Mouse (Mus musculus) heart, embryonic 16.5 days (tissue): Measurements from ENCODE around the gene Col27a1. TPM values are rescaled to one million over a fixed set of nuclear protein-coding genes. Genes with fewer than 3 reads are reported as not detected.
A peak's percentile ranks its signal among the peaks of the same experiment; 100 is the strongest.

Source experiments
- ATAC-seq: fragments of 200-750 bp; cut with Nextera tagmentation; replicated peaks from 2 replicates; pipeline ENCODE4 v1.8.0; 2017; ENCODE audit warnings: moderate number of reproducible peaks; ENCODE audit not compliant: insufficient read depth, low FRiP score; ENCODE audit errors: extremely low read depth
- H3K27ac ChIP-seq: fragments of 300-500 bp; sonication (generic); 2 replicates; pipeline ENCODE4 v1.5.1; 2014; ENCODE audit warnings: mild to moderate bottlenecking, low read length, control low read depth, moderate library complexity
- H3K27me3 ChIP-seq: fragments of 300-500 bp; sonication (generic); 2 replicates; pipeline ENCODE4 v1.6.1; 2014; ENCODE audit warnings: low read length, mixed read lengths; ENCODE audit not compliant: control insufficient read depth, insufficient read depth
- H3K36me3 ChIP-seq: fragments of 300-500 bp; sonication (generic); 2 replicates; pipeline ENCODE4 v1.6.1; 2014; ENCODE audit not compliant: control insufficient read depth, insufficient read depth
- H3K4me1 ChIP-seq: fragments of 300-500 bp; sonication (generic); 2 replicates; pipeline ENCODE4 v1.6.1; 2014; ENCODE audit warnings: low read length, mixed read lengths; ENCODE audit not compliant: control insufficient read depth, insufficient read depth
- H3K4me2 ChIP-seq: fragments of 300-500 bp; sonication (generic); 2 replicates; pipeline ENCODE4 v1.6.1; 2014; ENCODE audit warnings: low read depth, mild to moderate bottlenecking, control low read depth, low read length
- H3K4me3 ChIP-seq: fragments of 300-500 bp; sonication (generic); 2 replicates; pipeline ENCODE4 v1.5.1; 2014; ENCODE audit warnings: mild to moderate bottlenecking, control low read depth, low read length
- H3K9ac ChIP-seq: fragments of 300-500 bp; sonication (generic); 2 replicates; pipeline ENCODE4 v1.6.1; 2014; ENCODE audit warnings: low read length, control low read depth
- H3K9me3 ChIP-seq: fragments of 300-500 bp; sonication (generic); replicated peaks from 2 replicates; pipeline ENCODE4 v1.6.1; 2016; ENCODE audit warnings: low read length; ENCODE audit not compliant: control insufficient read depth
- WGBS: fragments of 180-500 bp; shearing (Covaris S2); extraction: QIAGEN DNeasy Blood & Tissue Kit; methylation state at CpG from one replicate; pipeline ENCODE4 v1.1.7; 2014; 5-methylcytosine and 5-hydroxymethylcytosine counted together
- polyA plus RNA-seq: library from polyadenylated mRNA; unstranded; fragments of >200 nt; fragmentation: Nextera tagmentation; extraction: Ambion mirVana; gene quantifications from 2 replicates; pipeline ENCODE4 v1.2.1, GENCODE M21; 2015

Col27a1 gene
- polyA plus RNA-seq, 1 experiment from 2014 or later: 3.0 TPM

DNA sequence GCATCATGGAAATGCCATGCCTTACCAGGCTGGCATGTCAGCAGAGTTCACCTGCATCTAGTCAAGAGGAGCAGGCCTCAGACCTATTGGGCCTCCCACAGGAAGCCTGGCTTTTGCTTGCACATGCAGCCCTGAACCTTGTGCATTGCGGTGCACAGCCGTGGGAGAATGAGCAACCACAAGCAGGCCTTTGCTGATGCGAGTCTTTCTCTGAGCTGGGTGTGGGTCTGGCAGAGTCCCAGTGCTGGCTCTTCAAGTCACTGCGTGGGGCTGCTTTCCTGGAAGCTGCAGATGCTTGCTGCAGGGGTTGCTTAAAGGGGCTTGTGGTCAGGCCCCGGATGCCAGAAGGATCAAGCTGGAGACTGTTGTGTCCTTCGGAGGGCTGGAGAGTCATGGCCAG lies 67.9 kb downstream of the Col27a1 start:
- no peaks in the 10 kb centered on the region for H3K27me3 ChIP-seq
- WGBS: 83% methylated on average over 6 of the region's 6 CpGs
- no peak overlapping the region for H3K4me3 ChIP-seq
- no peak overlapping the region for H3K4me2 ChIP-seq
- H3K9ac ChIP-seq: no peak overlapping the region
- ATAC-seq: no peak
- no peak overlapping the region for H3K27ac ChIP-seq
- no peaks in the 10 kb centered on the region for H3K9me3 ChIP-seq
- H3K36me3 ChIP-seq: no peaks in the 10 kb centered on the region
- no peaks in the 10 kb centered on the region; the same call in 1 of the 2 replicates for H3K4me1 ChIP-seq

DNA sequence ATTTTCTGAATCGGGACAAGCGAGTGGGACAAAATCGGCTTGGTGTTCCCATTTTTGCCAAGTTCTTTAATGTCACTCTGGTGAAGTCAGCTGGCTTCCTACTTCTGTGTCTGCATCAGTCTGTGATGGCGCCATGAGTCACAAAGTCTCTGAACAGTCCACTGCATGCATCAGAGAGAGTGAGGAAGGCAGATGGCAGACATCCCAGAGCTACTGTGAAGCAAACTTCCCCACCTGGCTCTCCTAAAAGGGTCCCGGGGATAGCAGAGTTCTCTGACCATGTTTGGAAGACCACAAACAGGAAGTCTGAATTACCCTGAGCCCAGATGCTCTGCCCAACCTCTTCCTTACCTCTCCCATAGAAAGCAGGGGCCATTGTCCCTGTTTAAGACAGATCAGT lies 69.5 kb downstream of the Col27a1 start:
- H3K4me2 ChIP-seq: no peak overlapping the region
- H3K4me1 ChIP-seq: no peaks in the 10 kb centered on the region; the same call in 1 of the 2 replicates
- H3K9ac ChIP-seq: no peak overlapping the region
- no peaks in the 10 kb centered on the region for H3K9me3 ChIP-seq
- 73% methylated on average over 5 of the region's 5 CpGs for WGBS
- no peak overlapping the region for H3K4me3 ChIP-seq
- H3K27ac ChIP-seq: peak overlapping the region; percentile 20; the same call in 1 of the 2 replicates
- no peaks in the 10 kb centered on the region for H3K27me3 ChIP-seq
- H3K36me3 ChIP-seq: no peaks in the 10 kb centered on the region
- no peak for ATAC-seq

DNA sequence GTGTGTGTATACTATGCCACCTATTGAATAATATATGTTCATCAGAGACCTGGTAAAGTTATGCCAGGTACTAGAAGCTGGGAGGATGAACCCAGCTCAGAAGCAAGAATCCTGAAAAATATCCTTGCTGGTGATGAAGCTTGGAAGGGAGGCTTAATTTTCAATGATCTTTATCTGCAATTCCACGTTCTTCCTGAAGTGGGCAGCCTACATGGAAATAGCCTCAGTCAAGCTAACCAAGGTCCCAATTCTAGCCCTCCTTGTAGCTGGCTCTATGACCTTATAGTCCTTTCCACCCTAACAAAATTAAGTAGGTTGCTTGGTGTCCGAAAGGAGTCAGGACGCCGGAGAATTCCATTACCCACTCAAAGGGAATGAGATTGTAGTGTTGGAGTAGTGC lies 72.2 kb downstream of the Col27a1 start:
- Histone ChIP-seq H3K9me3 (no peaks in the 10 kb centered on the region), H3K36me3 (no peaks in the 10 kb centered on the region), H3K27ac (no peak overlapping the region), H3K4me3 (no peak overlapping the region), H3K27me3 (no peaks in the 10 kb centered on the region), H3K4me2 (no peak overlapping the region), H3K4me1 (peaks cover 13% of the 10 kb centered on the region), H3K9ac (no peak overlapping the region)
- 84% methylated on average over 4 of the region's 4 CpGs for WGBS
- ATAC-seq: no peak

DNA sequence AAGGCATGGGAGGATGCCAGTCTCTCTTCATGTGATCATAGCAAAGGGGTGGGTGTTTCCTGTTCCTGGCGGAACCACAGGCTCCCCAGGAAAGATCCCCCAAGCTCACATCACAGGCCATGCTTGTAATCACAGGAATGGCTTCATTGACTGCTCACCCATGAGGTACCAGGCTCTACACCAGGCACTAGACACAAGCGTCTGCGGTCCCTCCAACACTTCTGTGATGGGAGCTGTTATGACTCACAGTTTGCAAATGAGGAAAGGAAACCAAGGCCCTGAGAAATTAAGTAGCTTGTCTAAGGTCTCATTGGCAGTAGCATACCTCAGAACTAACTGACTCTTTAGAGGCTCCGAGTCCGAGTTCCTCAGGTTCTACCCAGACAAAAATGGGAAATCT lies 74.7 kb downstream of the Col27a1 start:
- Histone ChIP-seq H3K4me2 (no peak overlapping the region), H3K27ac (no peak overlapping the region), H3K4me3 (no peak overlapping the region), H3K27me3 (no peaks in the 10 kb centered on the region), H3K9ac (no peak overlapping the region), H3K36me3 (no peaks in the 10 kb centered on the region), H3K4me1 (peaks cover 19% of the 10 kb centered on the region), H3K9me3 (no peaks in the 10 kb centered on the region)
- no peak for ATAC-seq
- 84% methylated on average over 5 of the region's 5 CpGs for WGBS

DNA sequence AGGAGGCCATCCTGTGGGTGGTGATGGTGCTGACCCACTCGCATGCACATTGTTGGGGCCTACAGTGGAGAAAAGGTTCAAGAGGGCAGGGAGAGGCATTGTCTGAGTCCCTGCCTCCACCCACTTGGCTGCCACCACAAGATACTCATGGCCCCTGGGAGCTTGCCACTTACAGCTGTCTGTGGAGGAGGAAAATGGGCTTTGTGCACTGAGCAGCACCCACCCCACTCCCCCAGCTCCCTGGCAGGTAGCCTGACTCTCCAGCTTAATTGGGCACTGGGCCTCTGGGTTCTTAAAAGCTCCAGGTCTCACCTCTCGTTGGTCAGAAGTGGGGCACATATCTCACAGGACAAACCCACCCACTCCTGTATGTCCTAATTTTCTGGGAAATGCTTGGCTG lies 76.3 kb downstream of the Col27a1 start:
- peak overlapping the region; percentile 41; the same call in 1 of the 2 replicates for H3K27ac ChIP-seq
- 56% methylated on average over 2 of the region's 2 CpGs for WGBS
- no peak; the same call in 1 of the 2 replicates for ATAC-seq

DNA sequence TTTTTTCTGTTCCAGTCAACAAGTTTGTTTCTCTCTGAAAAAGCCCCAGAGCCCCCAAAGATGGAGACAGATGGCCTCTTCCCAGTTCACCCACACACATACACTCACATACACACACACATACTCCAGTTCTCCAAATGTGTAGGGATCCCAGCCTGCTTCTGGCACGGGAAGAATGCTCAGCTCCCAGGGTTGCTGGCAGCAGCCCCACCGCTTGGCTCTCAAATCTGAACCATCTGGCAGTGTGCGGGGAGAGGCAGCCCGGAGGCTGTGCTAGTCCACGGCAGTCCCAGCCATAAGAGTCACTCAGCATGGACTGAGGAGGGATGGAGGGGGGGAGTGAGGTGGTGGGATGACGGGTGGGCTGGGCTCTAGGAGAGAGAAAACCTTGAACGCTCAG lies 77.3 kb downstream of the Col27a1 start:
- Histone ChIP-seq H3K36me3 (no peaks in the 10 kb centered on the region), H3K4me3 (no peak overlapping the region), H3K27ac (peak overlapping the region; percentile 41), H3K9ac (no peak overlapping the region), H3K27me3 (no peaks in the 10 kb centered on the region), H3K4me1 (peaks cover 22% of the 10 kb centered on the region), H3K4me2 (no peak overlapping the region), H3K9me3 (no peaks in the 10 kb centered on the region)
- peak; percentile 90 for ATAC-seq
- WGBS: 44% methylated on average over 7 of the region's 7 CpGs

More for the DNA sequence above, 76.3 kb downstream of the Col27a1 start:
- no peaks in the 10 kb centered on the region for H3K27me3 ChIP-seq
- no peak overlapping the region for H3K4me2 ChIP-seq
- H3K9ac ChIP-seq: no peak overlapping the region; the same call in 1 of the 2 replicates
- no peak overlapping the region for H3K4me3 ChIP-seq
- peaks cover 19% of the 10 kb centered on the region for H3K4me1 ChIP-seq
- no peaks in the 10 kb centered on the region for H3K9me3 ChIP-seq
- no peaks in the 10 kb centered on the region for H3K36me3 ChIP-seq

DNA sequence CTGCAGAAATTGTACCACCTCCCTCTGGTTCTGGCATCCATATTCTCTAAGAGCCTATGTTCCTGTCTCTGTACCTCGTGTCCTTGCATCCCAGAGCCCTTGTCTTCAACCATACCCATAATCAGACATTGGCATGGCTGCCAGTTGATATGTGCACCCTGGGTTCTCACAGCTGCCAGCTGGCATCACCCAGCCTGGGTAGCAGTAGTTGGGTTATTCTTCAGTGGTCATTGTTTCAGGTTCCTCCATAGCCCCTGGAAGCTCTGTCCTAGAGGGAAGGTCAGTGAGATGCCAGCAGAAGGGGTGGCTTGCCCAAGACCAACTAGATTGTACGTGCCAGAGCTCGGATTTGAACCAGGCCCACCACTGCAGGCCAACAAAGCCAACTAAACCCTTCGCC lies 77.9 kb downstream of the Col27a1 start:
- no peaks in the 10 kb centered on the region for H3K36me3 ChIP-seq
- WGBS: 79% methylated on average over 4 of the region's 4 CpGs

DNA sequence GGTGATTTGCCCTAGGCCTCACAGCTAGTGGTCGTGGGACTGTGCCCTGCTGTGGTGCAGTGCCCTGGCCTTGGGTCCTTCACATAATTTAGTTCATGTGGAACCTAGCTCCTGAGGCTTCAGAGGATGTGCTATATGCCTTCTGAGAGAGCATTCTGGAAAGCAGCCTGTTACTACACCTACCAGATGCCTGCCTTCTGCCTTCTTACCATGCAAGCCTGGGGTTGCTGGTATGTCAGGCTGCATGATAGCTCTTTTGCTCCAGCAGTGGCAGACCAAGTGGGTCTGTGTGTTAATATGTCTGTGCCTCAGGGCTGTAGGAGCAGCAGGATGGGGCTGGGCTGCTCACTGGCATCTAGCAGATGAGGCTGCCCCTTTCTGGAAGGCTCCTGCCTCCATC lies 81.8 kb downstream of the Col27a1 start:
- peaks cover 13% of the 10 kb centered on the region for H3K4me1 ChIP-seq
- H3K36me3 ChIP-seq: no peaks in the 10 kb centered on the region
- no peak for ATAC-seq
- no peaks in the 10 kb centered on the region for H3K9me3 ChIP-seq
- no peak overlapping the region for H3K4me2 ChIP-seq
- 86% methylated on average over 1 of the region's 1 CpGs for WGBS
- H3K4me3 ChIP-seq: no peak overlapping the region
- H3K27ac ChIP-seq: no peak overlapping the region
- no peak overlapping the region for H3K9ac ChIP-seq
- H3K27me3 ChIP-seq: no peaks in the 10 kb centered on the region

More for the DNA sequence above, 77.9 kb downstream of the Col27a1 start:
- no peaks in the 10 kb centered on the region for H3K27me3 ChIP-seq
- H3K9ac ChIP-seq: no peak overlapping the region
- no peak overlapping the region for H3K4me2 ChIP-seq
- H3K27ac ChIP-seq: no peak overlapping the region
- H3K4me1 ChIP-seq: peaks cover 22% of the 10 kb centered on the region
- ATAC-seq: no peak
- H3K9me3 ChIP-seq: no peaks in the 10 kb centered on the region
- H3K4me3 ChIP-seq: no peak overlapping the region

DNA sequence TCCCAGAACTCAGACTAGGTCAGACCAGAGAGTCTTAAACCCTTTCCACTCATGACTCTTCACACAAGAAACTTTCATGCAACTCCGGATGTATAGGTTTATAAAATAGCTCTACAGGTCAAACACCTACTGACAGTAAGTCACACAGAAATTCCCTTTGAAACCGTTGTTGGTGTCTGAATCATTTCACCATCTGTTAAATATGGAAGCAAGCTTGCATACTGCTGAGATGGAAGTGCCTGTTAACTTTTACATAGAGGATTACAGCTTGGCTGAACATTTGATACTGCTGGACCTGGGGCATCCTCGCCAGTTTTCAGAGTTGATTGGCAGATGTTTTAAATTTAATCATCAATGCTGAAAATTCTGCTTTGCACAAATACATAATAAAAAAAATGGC lies 82.5 kb downstream of the Col27a1 start:
- no peak overlapping the region for H3K9ac ChIP-seq
- H3K4me1 ChIP-seq: peaks cover 7% of the 10 kb centered on the region
- H3K36me3 ChIP-seq: no peaks in the 10 kb centered on the region
- no peak overlapping the region for H3K4me3 ChIP-seq
- WGBS: 59% methylated on average over 3 of the region's 3 CpGs
- no peaks in the 10 kb centered on the region for H3K9me3 ChIP-seq
- no peak overlapping the region for H3K4me2 ChIP-seq
- no peaks in the 10 kb centered on the region for H3K27me3 ChIP-seq
- ATAC-seq: no peak
- H3K27ac ChIP-seq: no peak overlapping the region
